Mouse (Mus musculus) midbrain, embryonic 12.5 days (tissue): ENCODE measurements at regions not wholly inside any gene's neighbourhood (a gene's known extent, or its start where the extent isn't known, plus 50 kb on each side); places are given as distances from the start of the nearest gene placed in this dataset.

Source experiments
- ATAC-seq: fragments of 200-750 bp; cut with Nextera tagmentation; 2 replicates; pipeline ENCODE4 v1.8.0; 2017; ENCODE audit warnings: low read depth, moderate TSS enrichment, moderate library complexity; ENCODE audit not compliant: low FRiP score
- H3K27ac ChIP-seq: fragments of 300-500 bp; sonication (generic); replicated peaks from 2 replicates; pipeline ENCODE4 v1.5.1; 2016; ENCODE audit warnings: mild to moderate bottlenecking
- H3K27me3 ChIP-seq: fragments of 300-500 bp; sonication (generic); 2 replicates; pipeline ENCODE4 v1.6.1; 2016; ENCODE audit warnings: mild to moderate bottlenecking
- H3K36me3 ChIP-seq: fragments of 300-500 bp; sonication (generic); 2 replicates; pipeline ENCODE4 v1.6.1; 2016
- H3K4me1 ChIP-seq: fragments of 300-500 bp; sonication (generic); 2 replicates; pipeline ENCODE4 v1.6.1; 2016
- H3K4me2 ChIP-seq: fragments of 300-500 bp; sonication (generic); replicated peaks from 2 replicates; pipeline ENCODE4 v1.6.1; 2016; ENCODE audit warnings: mild to moderate bottlenecking, moderate library complexity
- H3K4me3 ChIP-seq: fragments of 300-500 bp; sonication (generic); 2 replicates; pipeline ENCODE4 v1.5.1; 2016; ENCODE audit warnings: mild to moderate bottlenecking
- H3K9ac ChIP-seq: fragments of 300-500 bp; sonication (generic); replicated peaks from 2 replicates; pipeline ENCODE4 v1.6.1; 2016; ENCODE audit warnings: mild to moderate bottlenecking, moderate library complexity
- H3K9me3 ChIP-seq: fragments of 300-500 bp; sonication (generic); 2 replicates; pipeline ENCODE4 v1.6.1; 2016; ENCODE audit warnings: mild to moderate bottlenecking
- WGBS: fragments of 180-500 bp; shearing (Covaris S2); methylation state at CpG from one replicate; pipeline ENCODE4 v1.1.7; 2016; 5-methylcytosine and 5-hydroxymethylcytosine counted together

- no peaks in the 10 kb centered on the region for H3K4me1 ChIP-seq
- H3K9me3 ChIP-seq: no peaks in the 10 kb centered on the region
- no peak overlapping the region for H3K4me2 ChIP-seq
- no peak overlapping the region for H3K4me3 ChIP-seq
- H3K27ac ChIP-seq: no peak overlapping the region
- 79% methylated on average over 2 of the region's 2 CpGs for WGBS
- no peaks in the 10 kb centered on the region for H3K27me3 ChIP-seq
- no peak overlapping the region for H3K9ac ChIP-seq
- ATAC-seq: no peak
- no peaks in the 10 kb centered on the region for H3K36me3 ChIP-seq
Measured at GRCm38 (mm10) chr1:99237214-99237613, 535.4 kb upstream of the Cntnap5b start.

GRCm38 (mm10) chr1:99285612-99286011 lies 487.0 kb upstream of the Cntnap5b start:
- H3K4me2 ChIP-seq: no peak overlapping the region
- no peaks in the 10 kb centered on the region for H3K9me3 ChIP-seq
- H3K9ac ChIP-seq: no peak overlapping the region
- H3K4me3 ChIP-seq: no peak overlapping the region
- H3K4me1 ChIP-seq: no peaks in the 10 kb centered on the region
- H3K36me3 ChIP-seq: no peaks in the 10 kb centered on the region
- no peak overlapping the region for H3K27ac ChIP-seq
- H3K27me3 ChIP-seq: no peaks in the 10 kb centered on the region
- no peak for ATAC-seq

GRCm38 (mm10) chr1:99287834-99288233 lies 484.7 kb upstream of the Cntnap5b start:
- Histone ChIP-seq H3K9me3 (no peaks in the 10 kb centered on the region), H3K4me2 (no peak overlapping the region), H3K4me3 (no peak overlapping the region), H3K4me1 (no peaks in the 10 kb centered on the region), H3K36me3 (no peaks in the 10 kb centered on the region), H3K27ac (no peak overlapping the region), H3K9ac (no peak overlapping the region), H3K27me3 (no peaks in the 10 kb centered on the region)
- WGBS: 94% methylated on average over 3 of the region's 3 CpGs
- ATAC-seq: no peak

GRCm38 (mm10) chr1:99299139-99299538 lies 473.4 kb upstream of the Cntnap5b start:
- peak; percentile 60; the same call in 1 of the 2 replicates for ATAC-seq
- WGBS: 74% methylated on average over 2 of the region's 2 CpGs
- Histone ChIP-seq H3K9me3 (no peaks in the 10 kb centered on the region), H3K9ac (no peak overlapping the region), H3K4me2 (no peak overlapping the region), H3K4me1 (no peaks in the 10 kb centered on the region), H3K27me3 (no peaks in the 10 kb centered on the region), H3K27ac (no peak overlapping the region), H3K4me3 (no peak overlapping the region), H3K36me3 (no peaks in the 10 kb centered on the region)

GRCm38 (mm10) chr1:99317043-99317709 lies 455.4 kb upstream of the Cntnap5b start:
- H3K9ac ChIP-seq: no peak overlapping the region
- H3K36me3 ChIP-seq: no peaks in the 10 kb centered on the region
- no peaks in the 10 kb centered on the region for H3K9me3 ChIP-seq
- no peaks in the 10 kb centered on the region for H3K4me1 ChIP-seq
- H3K4me3 ChIP-seq: no peak overlapping the region
- no peak overlapping the region for H3K27ac ChIP-seq
- no peak for ATAC-seq
- H3K4me2 ChIP-seq: no peak overlapping the region
- 62% methylated on average over 3 of the region's 3 CpGs for WGBS
- no peaks in the 10 kb centered on the region for H3K27me3 ChIP-seq

- Histone ChIP-seq H3K9me3 (no peaks in the 10 kb centered on the region), H3K4me2 (no peak overlapping the region), H3K9ac (no peak overlapping the region), H3K4me1 (no peaks in the 10 kb centered on the region), H3K4me3 (no peak overlapping the region), H3K27me3 (no peaks in the 10 kb centered on the region), H3K36me3 (no peaks in the 10 kb centered on the region), H3K27ac (no peak overlapping the region)
- ATAC-seq: peak; percentile 62; the same call in 1 of the 2 replicates
- WGBS: 63% methylated on average over 4 of the region's 4 CpGs
Measured at GRCm38 (mm10) chr1:99317710-99318066, 454.9 kb upstream of the Cntnap5b start.
